Mouse (Mus musculus): Measurements from ENCODE around the gene Nos1ap.

Gene Nos1ap

DNA sequence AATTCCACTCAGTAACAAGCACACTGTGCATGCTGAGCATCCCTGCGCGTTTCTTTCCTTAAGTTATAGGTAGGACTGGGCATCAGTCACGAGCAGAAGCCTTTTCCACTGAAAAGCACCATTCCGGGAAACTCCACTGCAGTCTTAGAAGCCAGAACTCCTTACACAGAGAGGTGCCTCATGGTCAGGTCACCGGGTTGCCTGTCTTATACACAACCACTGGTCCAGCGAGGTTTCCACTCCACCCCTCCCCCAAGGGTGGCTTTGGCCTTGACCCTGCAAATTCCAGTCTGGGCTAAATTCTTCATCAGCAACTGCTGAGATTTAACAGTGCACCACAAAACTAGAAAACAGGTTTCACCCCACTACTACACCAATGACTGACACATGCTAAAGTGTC is 1.3 kb downstream of the Nos1ap start:
- no peak for DNase-seq (ENCODE audit: low spot score in 2 of 2)

DNA sequence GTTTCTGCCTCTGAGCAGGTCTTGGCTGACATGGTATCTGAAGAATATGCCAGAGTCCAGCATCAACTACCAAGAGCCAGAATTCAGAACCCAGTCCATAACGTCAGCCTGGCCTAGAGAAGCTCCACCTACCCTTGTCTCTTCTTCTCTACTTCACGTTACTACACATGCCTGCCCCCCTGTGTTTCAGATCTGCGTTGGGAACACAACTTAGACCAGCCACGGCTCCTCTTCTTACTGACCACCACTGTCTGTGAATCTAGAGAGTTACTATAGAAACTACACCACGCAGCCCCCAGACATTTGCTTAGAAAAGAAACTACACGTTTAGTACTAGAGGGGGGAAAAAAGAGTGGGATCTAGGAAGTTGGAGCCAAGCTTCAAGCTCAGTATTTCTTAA is 2.9 kb downstream of the Nos1ap start:
- no peak for DNase-seq (ENCODE audit: low spot score in 2 of 2)

DNA sequence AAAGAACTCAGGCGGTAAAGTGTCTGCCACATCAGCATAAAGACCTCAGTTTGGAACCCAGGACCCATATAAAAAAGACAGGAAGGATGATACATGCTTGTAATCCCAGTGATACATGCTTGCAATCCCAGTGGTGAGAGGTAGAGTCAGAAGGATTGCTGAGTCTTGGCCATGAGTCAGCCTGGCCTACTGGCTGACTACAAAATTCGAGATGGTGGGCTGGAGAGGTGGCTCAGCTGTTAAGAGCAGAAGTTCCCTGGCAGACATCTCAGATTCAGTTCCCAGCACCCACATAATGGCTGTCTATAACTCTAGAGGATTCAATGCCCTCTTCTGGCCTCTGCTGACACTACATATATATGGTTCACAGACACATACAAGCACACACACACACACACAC is 5.7 kb downstream of the Nos1ap start:
- no peak for DNase-seq (ENCODE audit: low spot score in 2 of 2)

DNA sequence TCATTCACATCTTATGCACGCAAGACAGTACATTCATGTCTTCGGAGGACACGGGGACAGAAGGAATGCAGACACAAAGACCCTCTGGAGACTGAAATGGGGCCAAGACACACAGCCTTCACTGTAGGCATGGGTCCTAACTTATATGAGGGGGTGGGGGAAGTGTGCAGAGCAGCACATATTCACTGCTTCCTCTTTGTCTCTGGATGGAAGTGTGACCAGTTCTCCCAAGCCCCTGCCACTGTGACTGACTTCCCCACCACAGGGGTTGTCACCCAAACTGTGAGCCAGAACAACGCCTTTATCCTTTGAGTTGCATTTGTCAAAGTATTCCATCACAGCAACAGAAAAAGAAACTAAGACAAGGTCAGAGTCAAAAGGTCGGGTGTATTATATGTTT is 7.3 kb downstream of the Nos1ap start:
- DNase-seq (ENCODE audit: low spot score in 2 of 2), result no peak

DNA sequence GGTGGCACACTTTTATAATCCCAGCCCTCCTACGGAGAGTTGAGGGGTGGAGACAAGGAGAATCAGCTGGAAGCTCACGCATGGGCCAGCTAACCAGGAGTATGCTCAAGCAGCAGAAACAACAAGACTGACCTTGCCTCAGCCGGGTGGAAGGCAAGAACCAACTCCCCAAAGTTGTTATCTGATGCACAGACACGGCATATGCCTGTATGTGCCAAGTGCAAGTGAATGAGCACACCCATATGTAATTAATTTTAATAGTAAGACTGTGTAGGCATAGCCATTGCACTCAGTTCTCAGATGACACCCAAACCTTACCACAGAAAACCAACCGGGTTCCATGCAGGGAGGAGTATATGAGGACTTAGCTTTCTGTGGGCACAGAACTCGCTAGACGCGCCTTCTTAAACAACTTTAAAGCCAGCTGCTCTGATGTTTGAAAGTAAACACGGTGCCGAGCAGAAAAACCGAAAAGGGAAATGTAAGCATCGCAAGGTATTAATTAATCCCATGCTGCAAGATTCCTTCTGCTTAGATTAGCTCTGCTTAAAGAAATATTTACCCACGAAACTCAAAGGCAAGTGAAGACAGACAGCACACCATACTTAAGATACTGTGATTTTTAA is 9.1 kb downstream of the Nos1ap start:
- no peak for DNase-seq (ENCODE audit: low spot score in 2 of 2)

DNA sequence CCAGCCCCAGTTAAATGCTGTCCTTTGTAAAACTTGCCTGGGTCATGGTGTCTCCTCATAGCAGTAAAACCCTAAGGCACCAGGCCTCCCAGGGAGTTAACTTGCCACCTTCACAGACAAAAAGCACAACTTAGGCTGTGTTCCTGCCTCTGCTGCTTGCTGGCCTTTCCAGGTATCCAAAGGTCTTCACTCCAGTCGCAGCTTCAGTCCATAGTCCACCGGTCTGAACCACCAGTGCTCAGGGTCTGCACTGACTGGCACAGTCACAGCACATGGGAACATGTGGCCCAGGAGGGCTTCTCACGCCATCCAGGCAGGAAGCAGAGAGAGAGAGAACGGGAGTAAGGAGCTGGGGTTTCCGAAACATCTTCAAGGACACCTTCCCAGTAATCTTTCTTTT is 10.2 kb downstream of the Nos1ap start:
- DNase-seq (ENCODE audit: low spot score in 2 of 2), result no peak

DNA sequence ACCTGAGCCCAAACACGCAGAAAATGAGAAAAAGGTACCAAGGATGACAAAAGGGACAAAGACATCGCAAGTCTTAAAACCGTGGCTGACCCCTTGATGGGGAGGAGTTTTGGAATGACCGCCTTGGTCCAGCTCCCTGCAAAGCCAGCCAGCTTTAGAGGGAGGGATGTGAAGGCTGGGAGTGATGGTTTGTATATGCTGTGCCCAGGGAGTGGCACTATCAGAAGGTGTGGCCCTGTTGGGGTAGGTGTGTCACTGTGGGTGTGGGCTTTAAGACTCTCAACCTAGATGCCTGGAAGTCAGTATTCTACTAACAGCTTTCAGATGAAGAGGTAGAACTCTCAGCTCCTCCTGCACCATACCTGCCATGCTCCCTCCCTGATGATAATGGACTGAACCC is 10.6 kb downstream of the Nos1ap start:
- DNase-seq (ENCODE audit: low spot score in 2 of 2), result no peak

DNA sequence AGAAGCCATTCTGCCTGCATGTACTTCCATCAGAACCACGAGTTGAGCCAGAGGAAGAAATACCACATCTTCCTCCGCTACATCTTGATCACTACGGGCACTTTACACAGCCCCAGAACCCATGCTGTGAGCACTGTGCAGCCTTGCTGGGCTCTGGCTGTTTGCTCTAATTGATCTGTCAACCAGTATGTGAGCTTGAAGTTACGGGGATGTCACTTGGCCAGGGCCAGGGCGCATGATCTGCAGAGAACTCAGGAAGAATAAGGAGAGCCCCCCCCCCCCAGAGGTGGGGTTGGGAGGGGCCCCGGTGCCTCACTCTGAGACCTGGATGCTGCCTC is 13.0 kb downstream of the Nos1ap start:
- DNase-seq (ENCODE audit: low spot score in 2 of 2), result no peak

DNA sequence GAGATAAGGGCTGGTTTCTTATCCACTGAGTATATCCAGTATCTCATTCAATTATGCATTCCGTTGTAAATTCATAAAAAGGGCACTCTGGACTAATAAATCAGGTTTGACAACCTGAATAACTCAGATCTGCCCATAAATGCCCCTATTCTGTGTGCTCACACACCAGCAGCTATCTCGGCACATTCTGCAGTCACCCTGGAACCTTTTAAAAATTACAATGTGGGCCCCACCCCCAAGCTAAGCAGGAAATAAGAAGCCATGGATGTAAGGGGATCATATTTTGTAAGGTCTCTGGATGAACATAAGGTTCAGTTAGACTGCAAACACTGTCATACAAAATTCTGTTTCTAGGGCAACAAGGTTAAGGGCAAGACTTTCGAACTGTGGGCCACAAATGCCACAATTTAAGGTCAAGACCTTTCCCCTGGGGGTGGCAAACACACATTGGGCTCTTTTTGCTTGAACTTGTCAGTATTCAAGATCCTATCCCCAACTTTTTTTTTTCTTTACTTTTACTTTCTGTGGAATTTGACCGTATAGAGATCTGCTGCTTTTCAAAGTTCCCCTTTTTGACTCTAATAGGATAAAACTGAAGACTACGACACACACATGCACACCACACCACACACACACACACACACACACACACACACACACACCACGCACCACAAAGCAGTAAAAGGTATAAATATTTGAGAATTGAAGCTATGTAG is 13.5 kb downstream of the Nos1ap start:
- no peak for DNase-seq (ENCODE audit: low spot score in 2 of 2)

DNA sequence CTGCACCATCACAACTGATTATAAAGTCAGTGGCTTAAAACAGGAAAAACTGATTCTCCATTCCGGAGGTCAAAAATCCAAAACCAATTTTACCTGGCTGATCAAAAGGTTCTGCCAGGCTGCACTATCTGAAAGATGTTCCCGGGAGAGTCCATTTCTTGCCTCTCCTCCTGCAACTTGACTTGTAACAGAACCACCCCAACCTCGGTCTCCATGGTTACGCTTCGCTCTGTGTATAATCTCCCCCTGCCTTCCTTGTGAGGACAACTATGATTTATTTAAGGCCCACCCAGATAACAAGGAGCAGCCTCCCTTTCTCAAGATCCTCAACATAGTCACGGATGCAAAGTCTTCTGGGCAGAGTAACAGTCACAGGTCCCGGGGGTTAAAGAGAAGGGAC is 16.5 kb downstream of the Nos1ap start:
- no peak for DNase-seq (ENCODE audit: low spot score in 2 of 2)

DNA sequence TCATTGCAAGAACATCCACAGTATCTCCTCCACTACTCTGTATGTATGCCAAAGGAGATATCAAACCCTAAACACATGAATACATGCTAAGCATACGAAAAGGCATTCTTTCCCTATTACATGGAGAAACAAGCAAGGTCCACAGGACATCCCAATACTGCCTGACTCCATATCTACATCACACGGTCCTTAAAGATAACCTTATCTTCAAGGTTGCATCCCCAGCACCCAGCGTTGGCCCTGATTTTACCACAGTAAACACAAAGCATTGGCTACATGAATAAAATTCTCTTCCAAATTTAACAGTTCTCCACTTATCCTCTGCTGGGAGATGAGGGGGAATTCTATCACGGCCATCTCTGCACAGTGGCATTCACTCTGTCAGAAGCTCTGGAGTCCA is 22.7 kb downstream of the Nos1ap start:
- DNase-seq (ENCODE audit: low spot score in 2 of 2), result no peak

DNA sequence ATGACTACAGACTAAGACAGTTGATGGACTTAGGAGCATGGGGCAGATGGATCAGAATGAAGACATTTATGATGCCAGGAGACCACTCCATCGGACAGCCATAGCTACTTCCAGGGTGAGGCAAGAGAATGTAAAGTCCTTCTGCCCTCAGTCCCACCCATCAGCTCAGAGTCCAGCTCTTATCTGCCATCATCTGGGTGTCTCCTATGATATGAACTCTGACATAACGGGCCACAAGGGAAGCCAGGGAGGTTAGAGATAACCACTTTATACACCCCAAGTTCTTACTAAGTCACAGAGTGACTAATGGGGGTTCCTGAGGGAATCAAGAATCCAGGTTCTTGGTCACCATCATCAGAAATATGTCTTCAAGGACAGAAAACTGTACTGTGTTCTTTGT is 23.1 kb downstream of the Nos1ap start:
- DNase-seq (ENCODE audit: low spot score in 2 of 2), result no peak

DNA sequence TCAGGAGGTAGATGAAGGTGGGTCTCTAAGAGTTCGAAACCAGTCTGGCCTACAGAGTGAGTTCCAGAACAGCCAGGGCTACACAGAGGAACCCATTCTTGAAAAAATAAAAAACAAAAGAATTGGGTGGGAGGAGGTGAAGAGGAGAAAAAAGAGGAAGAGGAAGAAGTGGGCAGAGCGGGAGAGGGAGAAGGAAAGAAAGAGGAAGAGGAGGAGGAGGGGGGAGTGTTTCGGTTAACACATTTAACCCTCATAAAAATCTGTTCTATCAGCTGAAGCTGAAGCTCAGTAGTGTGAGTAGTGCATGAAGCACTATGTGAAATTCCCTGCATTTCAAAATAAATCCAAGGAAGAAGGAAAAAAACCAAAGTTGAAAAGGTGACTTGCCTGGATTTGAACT is 24.7 kb downstream of the Nos1ap start:
- DNase-seq (ENCODE audit: low spot score in 2 of 2), result no peak

DNA sequence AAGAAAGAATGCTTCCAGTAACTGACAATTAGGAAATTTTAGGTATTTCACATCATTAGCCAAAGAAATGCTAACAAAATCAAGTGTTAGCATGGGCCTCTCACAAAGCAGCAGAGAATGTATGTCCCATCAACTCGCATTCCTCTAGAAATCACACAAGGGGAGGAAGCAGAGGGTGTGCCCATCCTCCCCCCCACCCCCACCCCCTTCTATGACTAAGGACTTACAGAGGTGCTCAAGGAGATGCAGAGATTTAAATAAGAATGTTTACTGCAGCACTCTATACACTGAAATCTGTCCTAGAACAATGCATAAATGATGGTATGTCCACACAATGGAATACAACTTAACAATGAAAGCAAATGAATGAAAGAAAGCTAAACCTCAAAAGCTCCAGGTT is 27.2 kb downstream of the Nos1ap start:
- DNase-seq (ENCODE audit: low spot score in 2 of 2), result no peak

DNA sequence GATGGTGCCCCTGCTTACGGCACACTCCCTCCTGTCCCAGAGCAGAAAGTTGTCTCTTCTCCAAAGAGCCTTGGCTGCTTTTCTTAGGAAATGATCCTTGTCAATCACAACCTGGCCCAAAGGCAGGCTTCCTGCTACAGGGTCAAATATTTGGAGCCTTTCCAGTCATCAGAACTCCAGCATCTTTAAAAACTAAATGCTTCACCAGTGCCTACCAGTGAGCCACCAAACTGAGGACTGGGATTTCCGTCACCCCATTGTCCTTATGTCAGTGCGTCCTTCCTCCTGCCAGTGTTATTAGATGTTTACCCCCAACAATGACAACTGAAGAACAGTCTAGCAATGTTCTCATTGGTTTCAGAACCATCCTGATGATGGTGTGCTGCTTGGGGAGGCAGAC is 28.9 kb downstream of the Nos1ap start:
- DNase-seq (ENCODE audit: low spot score in 2 of 2), result no peak

DNA sequence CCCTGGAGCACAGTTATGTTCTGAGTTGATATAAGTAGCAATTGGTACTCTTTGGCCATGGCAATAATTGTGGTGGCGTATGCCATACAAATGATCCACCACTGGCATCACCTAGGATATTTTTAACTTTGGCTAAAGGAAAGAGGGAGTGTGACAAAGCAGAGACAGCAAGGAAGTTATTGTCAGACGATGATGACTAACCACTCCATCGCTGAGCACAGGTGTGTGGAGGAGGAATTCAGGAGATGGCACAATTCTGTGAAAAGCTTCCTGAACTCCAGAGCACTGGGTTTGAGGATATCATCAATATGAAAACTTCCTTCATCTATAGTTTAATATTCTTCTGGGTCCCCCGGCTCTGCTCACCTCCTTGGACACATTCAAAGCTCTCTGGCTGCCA is 31.7 kb downstream of the Nos1ap start:
- peak in 1 of 2 experiments; percentile 35 for DNase-seq (ENCODE audit: low spot score in 2 of 2)

DNA sequence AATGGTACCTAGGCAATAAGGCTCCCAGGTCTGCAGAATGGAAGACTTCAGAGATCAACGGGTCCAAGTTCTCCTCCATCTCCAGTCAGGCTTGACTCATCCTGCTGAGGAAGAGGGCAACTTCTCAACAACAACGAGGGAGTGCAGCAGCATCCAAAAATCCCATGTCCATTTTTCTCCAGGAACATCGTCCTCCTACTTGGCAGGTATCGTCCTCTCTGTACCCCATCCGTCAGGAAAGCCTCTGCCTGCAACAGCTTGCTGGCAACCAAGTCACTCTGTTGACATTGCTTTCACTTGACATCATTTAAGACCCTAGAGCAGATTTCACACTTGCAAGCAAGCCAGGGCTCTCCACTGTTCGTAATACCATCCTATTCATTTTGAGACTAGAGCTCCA is 33.0 kb downstream of the Nos1ap start:
- no peak for DNase-seq (ENCODE audit: low spot score in 2 of 2)

DNA sequence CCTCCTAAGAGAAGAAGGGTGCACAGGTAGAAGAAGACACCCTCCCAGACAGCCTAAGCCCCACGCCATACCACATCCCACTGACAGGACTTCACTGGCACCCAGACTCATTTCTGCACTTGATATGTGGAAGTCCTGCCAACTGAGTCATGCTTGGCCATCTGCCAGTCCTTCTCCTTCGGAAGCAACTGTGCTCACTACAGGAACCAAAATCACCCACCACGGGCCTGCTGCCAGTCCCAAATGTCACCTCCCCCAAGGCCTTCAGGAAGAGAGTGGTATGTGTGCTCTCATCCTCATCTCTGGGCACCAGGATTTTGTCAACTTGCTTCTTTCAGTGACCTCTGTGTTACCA is 34.7 kb downstream of the Nos1ap start:
- peak; percentile 70 to 94 for DNase-seq (ENCODE audit: low spot score in 2 of 2)

DNA sequence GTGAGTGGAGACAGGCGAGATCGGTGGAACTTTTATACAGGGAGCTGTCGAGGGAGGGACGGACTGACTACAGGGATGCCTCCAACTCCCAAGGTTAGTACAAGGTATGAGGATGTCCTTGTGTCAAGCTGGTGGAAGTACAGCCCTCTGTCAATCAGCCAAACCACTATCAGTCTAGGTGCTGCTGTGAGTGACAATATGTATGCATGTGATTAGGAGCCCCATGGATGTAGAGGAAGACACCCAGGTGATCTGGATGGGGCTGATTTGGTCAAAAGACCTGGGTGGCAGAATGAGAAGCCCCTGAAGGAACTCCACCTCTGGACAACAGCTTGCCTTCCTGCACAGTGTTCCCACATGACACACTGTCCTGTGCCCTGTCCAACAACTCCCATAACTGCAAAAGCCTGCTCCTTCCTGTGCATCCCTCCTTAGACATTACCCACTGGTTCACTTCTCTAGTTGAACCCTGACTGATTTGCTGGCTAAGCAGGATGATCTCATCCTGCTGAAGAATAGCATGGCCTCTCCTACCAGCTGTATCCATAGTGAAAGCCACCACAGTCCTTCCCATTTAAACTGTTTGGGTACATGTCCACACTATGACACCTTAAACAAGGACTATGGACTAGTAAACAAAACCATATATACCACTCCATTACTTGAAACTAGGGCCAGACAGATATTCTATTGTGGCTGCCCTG is 35.3 kb downstream of the Nos1ap start:
- DNase-seq (ENCODE audit: low spot score in 2 of 2), result no peak

DNA sequence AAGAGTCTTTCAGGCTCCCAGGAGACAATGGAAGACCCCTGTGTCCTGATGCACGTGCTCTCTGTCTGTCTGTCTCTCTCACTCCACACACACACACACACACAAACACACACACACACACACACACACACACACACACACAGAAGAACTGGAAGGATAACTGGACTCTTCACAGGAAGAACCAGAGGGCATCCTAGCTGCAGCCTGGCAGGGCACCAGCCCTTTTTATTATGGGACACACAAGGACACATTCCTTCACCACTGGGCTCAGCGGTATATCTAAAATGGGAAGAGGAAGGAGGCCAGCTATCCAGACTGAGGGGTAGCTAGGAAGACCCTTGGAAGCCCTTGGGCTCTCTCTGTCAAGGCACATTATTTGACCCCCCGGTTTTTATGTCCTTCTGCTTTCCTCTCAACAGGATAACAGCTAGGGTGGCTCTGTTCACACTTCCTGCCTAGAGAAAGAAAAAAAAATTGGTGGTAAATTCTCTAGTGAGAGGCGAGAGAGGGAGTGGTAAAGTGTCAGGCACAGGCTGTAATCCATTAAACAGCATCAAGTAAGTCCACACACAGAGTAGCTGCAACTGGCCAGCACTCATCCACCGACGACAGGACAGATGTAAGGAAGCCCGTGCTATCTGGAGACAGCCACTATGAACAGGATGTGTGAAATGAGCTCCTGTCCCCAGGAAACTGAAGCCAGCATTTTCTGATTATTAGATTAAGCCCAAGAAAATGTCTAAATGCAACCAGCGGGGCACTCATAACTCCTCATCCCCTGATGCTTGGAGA is 38.8 kb downstream of the Nos1ap start:
- DNase-seq (ENCODE audit: low spot score in 2 of 2), result no peak

DNA sequence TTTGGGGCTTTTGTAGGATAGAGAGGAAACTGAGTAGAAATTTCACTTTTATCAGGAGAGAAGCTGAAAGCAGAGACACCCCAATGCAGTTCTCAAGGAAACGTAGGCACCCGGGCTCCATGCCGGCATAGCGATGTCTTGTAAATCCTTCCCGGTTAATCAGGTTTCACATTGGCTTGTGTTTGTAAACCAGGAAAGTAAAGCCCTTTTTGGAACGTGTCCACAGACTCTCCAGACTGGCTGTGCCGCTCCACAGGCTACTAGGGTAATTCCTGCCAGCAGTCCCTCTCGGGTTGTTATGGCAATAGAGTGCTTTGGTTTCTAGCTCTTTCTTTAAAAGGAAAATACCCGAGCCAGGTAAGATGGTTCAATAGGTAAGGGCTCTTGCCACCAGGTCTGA is 40.6 kb downstream of the Nos1ap start:
- peak in 1 of 2 experiments; percentile 40 for DNase-seq (ENCODE audit: low spot score in 2 of 2)

DNA sequence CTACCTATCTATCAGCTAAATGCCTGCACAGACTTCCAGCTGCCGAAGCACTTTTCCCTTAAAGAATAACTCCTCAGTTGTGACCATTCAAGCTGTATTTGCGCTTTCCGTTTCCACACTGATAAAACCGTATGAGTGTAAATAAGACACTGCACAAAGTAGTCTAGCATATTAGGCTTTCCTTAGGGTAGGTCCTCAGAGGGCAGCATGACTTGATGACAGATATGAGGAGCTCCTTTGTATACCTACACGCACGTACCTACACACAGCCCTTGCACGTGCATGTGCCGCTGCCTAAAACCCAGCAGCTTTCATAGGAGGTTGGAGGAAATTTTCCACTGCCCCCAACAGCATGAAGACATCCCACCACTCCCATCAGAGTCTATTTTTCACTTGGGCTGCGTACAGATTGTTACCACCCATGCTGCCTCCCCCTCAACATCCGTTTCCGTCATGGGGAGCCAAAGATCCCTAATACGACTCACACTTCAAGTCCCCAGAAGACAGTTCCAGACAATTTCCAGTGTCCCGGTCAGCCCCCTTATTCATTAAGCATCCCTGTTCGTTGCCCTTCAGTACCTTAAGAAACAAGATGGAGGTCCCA is 41.4 kb downstream of the Nos1ap start:
- peak in 1 of 2 experiments; percentile 48 for DNase-seq (ENCODE audit: low spot score in 2 of 2)
